Mouse (Mus musculus): ENCODE measurements around the gene Fgd2.

Gene Fgd2

GRCm38 (mm10) chr17:29397480-29398433 lies 37.0 kb downstream of the Fgd2 start:
- DNase-seq (ENCODE audit: low spot score), result peak; percentile 95

DNA sequence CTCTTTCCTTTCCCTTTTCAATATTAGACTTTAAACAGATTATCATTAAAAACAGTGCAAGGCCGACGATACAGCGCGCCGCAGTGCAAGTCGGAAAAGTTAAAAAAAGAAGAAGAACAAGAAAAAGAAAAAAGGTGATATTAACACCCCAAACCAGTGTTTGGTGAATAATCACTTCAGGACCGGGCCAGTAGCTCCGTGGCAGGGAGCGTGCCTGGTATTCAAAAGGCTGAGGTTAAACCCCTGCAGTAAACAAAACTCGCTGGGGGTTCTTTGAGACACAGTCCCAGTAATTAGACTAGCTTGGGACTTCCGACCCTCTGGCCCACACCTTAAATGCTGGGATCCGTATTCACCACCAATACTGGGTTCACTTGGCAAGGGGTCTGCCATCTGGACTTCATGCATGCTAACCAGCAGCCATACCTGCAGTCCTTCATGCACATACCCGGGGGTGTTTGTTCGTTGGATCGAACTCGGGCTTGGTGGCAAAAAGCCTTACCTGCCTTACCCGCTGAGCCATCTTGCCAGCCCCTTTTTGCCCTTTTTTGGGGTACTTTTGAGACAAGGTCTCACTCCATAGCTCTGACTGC lies 37.8 kb downstream of the Fgd2 start:
- DNase-seq (ENCODE audit: low spot score), result no peak

DNA sequence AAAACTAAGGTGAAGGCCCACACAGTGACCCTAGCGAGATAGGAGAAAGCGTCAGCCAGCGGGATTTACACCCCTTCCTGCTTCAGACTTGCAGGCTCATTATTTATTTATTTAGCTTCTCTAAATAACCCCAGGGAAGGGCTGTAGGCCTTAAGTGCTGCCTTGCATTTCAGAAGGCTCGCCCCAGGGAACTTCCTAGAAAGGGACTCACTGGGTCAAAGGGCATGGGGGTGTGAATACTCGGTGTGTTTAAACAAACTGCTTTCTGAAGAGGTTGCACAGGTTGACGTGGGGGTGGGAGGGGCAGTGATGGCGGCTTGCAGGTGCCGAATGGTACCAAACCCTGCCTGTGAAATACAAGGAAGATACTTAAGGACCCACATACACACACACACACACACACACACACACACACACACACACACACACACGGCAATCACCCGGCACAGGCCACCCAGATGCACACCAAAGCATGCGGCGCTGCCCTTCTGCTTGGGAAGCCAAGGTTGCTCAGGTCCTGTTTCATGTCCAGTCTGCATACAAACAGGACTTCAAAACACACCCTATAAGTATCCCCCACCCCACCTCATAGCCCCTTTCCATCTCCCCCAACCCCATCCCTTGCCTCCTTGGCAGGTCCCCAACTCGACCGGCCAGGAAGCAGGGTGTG lies 38.7 kb downstream of the Fgd2 start:
- DNase-seq (ENCODE audit: low spot score), result peak; percentile 58

DNA sequence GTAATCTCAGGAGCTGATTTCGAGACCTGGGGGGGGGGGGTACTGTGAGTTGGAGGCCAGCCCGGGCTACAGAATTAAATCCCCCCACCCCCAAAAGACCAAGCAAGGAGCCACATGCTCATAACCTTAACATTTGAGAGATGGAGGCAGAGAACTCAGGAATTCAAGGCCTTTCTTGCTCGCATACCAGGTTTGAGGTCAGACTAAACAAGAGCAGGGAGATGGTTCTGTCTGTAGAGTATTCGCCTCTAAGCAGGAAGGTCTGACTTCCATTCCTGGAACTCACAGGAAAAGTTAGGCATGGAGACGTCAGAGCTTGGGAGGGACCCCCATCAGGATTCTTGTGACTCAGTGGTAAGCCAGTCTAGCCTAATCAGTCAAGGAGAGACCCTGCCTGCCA lies 39.3 kb downstream of the Fgd2 start:
- DNase-seq (ENCODE audit: low spot score), result no peak

GRCm38 (mm10) chr17:29401741-29402268 lies 41.1 kb downstream of the Fgd2 start:
- DNase-seq (ENCODE audit: low spot score), result no peak

- no peak for DNase-seq (ENCODE audit: low spot score)
Observed at GRCm38 (mm10) chr17:29403179-29403578, 42.5 kb downstream of the Fgd2 start.

DNA sequence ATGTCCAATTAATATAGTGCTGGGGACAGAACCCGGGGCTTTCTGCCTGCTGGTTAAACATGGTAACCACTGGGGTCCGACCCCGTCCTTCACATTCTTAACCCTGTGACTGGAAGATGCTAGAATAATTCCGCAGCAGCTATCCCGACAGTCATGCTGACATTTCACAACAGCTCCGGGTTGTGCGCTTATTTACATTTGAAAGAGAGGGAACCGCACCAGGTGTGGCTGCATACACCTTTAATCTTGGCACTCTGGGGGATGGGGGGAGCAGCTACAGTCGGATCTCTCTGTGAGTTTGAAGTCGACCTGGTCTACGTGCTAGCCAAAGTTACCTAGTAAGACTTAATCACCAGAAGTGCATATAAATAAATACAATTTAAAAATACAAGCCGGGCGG lies 44.8 kb downstream of the Fgd2 start:
- no peak for DNase-seq (ENCODE audit: low spot score)

GRCm38 (mm10) chr17:29406077-29406476 lies 45.4 kb downstream of the Fgd2 start:
- DNase-seq (ENCODE audit: low spot score), result no peak

- no peak for DNase-seq (ENCODE audit: low spot score)
Observed at GRCm38 (mm10) chr17:29407405-29407804, 46.7 kb downstream of the Fgd2 start.

DNA sequence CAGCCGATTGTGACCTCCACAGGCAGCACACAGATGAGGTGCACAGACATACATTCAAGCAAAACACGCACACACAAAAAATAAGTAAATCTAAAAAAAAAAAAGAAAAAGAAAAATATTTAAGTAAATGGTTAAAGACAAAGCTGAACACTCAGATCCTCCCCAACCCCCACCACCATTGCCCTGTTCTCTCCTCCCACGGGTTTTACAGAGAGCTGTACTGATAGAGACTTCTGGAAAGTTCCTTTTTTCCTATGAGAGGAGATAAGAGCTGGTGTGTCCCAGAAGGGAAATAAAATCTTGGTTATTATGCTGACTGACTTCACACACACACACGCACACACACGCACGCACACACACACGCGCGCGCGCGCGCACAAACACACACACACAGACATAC lies 47.6 kb downstream of the Fgd2 start:
- no peak for DNase-seq (ENCODE audit: low spot score)

DNA sequence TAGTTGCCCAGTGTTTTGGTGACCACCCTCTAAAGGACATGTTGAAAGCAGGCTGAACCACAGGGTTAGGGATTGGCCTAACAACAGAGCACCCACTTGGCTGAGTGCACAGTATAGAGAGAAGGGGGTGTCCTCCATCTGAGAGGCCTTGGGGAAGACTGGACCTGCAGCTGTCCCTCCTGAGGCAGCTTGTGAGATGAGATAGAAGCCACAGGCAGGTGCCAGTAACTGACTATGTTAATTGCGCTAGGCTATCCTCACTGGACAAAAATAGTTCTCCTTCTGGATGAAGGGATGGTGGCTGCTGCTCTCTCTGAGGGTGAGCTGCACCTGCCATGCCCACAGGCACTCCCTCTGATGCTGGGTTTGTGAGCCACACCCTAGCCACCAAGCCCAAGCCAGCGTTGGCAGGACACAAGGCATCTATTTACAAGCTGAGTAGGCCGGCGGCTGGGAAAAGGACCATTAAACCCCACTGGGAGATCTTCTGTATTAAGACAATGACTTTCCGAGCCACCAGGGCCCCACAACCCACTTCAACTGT lies 49.2 kb downstream of the Fgd2 start:
- DNase-seq (ENCODE audit: low spot score), result no peak

DNA sequence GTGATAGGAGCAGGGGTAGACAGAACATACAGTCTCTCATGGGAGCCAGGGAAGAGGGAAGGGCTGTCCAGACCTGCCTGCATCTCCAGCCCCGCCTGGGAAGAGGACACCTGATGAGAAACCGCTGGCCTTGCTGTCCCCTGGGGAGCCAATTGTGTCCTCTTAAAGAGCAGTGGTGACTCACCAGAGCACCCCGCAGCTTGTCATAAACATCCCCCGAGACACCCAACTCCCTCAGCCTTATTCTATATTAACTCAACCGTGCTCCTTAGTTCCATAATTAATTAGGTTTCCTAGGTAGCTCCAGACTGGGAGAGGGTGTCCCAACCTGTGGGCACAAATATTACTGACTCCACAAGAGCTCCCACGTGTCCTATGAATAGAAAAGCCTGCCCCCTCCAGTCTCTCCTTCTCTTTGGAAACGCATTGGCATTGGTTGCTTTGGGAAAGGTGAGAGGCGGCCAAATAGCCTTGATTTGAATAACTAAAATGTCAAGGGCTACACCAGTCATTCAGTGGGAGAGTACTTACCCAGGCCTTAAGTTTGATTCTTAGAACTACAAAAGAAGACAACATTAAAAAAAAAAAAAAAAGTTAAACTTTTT lies 51.2 kb downstream of the Fgd2 start:
- no peak for DNase-seq (ENCODE audit: low spot score)

DNA sequence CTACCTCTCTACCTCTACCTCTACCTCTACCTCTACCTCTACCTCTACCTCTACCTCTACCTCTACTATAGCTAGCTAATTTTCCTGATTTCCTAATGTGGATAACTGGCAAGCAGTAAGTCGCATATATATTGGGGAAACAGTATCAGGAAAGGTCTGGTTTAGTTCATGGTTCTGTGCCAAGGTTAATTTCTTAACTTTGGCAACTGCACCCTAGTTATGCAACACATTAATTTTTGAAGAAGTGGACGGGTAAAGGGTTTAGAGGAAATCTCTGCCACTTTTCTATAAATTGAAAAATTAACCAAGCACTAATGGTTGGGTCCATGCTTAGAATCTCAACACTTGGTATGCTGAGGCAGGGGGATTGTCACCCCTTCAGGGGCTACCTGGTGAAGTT lies 53.9 kb downstream of the Fgd2 start:
- no peak for DNase-seq (ENCODE audit: low spot score)

DNA sequence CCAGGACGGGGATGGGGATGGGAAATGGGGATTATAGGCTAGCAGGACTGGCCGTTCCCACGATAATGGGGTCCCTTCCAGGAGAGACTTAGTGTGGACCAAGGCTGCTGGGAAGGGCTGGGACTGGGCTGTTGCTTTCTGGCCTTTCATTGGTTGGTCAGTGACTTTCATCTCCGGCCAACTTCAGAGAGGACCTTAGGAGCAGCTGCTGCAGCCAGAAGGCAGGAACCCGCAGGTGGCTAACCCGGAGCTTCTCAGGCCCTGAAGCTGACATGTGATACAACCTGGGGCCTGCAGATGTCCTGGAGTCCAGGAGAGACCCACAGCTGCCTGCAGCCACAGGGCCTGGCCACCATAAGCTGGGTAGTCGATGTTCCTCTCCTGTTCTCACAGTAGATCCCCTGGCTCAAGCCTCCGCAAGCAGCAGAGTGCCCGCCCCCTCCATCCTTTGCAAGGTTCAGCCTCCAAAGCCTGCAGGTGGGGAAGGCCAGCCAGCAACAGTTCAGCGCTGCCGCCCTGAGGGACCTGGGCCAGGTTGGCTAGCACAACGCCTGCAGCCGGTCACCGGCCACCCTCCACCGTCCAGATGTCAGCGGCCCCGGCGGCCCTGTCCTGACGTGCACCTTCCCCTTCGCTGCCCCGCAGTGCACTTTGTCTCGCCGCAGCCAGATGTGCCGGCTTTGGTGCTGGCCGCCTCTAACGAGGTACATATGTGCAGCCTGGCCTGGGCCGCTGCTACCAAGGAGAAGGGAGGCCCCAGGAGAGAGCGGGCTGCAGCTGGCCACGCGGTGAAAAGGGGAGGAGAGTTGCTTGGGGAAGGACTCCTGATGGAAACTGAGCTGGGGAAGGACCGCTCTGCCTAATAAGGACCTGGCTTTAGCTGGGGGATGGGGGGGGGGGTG lies 55.3 kb downstream of the Fgd2 start:
- peak; percentile 87 for DNase-seq (ENCODE audit: low spot score)

DNA sequence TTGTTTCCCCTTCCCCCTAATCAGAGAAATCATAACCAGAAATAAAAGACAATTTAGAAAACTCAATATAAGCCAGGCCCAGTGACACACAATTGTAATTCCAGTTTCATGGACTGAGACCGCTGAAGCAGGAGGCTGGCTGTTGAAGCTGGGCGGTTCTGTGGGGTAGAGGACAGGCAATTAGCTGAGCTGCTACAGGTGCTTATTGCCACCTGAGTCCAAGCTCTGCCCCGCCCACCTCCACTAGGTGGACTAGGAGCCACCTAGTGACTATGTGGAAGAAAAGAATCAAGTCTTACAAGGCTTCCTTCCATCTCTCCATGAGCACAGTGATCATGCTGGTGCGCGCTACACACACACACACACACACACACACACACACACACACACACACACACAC lies 56.0 kb downstream of the Fgd2 start:
- DNase-seq (ENCODE audit: low spot score), result no peak

DNA sequence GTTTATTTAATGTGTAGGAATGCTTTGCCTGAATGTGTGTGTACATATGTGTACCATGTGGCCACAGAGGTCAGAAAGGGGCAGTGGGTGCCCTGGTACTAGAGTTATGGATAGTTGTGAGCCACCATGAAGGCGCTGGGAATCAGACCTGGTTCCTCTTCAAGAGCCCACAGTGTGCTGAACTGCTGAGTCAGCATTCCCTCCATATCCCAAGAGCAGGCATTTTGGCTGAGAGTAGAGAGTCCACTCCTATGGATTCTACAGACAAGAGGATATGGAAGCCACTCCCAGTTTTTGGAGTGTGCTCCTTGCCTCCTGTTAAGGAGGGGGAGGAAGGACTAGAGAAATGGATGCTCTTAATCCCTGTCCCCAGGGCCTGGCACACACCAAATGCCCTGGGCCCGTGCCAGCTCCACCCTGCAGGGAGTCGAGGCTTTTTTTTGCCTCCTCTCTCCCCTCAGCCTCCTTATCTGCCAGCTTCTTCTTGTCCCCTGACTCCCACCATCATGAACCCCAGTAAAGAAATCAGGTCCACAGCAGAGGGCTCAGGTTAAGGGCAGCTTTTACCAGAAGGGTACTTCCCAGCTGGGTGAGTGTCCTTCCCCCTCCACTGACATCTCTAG lies 58.2 kb downstream of the Fgd2 start:
- no peak for DNase-seq (ENCODE audit: low spot score)

GRCm38 (mm10) chr17:29419976-29420739 lies 59.4 kb downstream of the Fgd2 start:
- no peak for DNase-seq (ENCODE audit: low spot score)

DNA sequence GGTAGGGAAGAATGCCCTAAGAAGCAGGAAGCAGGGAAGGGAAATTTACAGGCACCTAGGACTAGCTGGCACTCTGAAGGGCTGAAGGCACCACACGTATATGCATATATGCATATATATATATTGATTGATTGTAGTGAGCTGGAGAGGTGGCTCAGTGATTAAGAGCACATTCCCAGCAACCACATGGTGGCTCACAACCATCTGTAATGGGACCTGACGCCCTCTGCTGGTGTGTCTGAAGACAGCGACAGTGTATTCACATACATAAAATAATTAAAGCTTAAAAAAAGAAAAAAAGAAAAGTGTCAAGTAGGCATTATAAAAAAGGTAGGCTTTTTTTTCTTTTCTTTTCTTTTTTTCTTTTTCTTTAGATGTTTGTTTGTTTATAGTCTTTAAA lies 60.6 kb downstream of the Fgd2 start:
- DNase-seq (ENCODE audit: low spot score), result no peak

DNA sequence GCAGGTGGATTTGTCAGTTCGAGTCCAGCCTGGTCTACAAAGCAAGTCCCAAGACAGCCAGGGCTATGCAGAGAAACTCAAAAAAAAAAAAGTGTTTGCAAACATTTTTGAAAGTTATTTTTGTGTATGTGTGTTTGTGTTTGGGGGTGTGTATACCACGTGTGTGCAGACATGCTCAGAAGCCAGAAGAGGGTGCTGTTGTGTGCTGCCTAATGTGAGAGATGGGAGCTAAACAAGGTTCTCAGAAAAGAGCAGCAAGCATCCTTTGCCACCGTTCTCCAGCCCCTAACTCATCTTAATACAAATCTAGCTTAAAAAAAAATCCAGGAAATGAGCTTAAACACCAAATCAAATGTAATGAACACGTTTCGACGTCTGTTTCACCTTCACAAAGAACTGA lies 61.6 kb downstream of the Fgd2 start:
- DNase-seq (ENCODE audit: low spot score), result no peak

Measured in embryo, embryonic 10 days (tissue).